Mouse (Mus musculus): ENCODE measurements around the gene Nav1. TPM values are rescaled to one million over a fixed set of nuclear protein-coding genes. Genes with fewer than 3 reads are reported as not detected.

The Nav1 gene
- polyA plus RNA-seq, 1 experiment: 31.7 TPM

GRCm38 (mm10) chr1:135557976-135558375 is 49.1 kb downstream of the Nav1 start:
- Histone ChIP-seq H3K4me1 (ENCODE audit: control insufficient read depth, insufficient read depth, low read length) (peaks cover 4% of the 10 kb centered on the region), H3K27ac (ENCODE audit: insufficient read depth, low read length) (no peak overlapping the region)

GRCm38 (mm10) chr1:135555885-135556284 is 51.2 kb downstream of the Nav1 start:
- Histone ChIP-seq H3K9ac (ENCODE audit: low read depth, poor library complexity, severe bottlenecking) (no peak overlapping the region), H3K27me3 (ENCODE audit: control insufficient read depth, insufficient read depth, low read length, poor library complexity, severe bottlenecking) (no peaks in the 10 kb centered on the region), H3K4me1 (ENCODE audit: control insufficient read depth, insufficient read depth, low read length) (peaks cover 4% of the 10 kb centered on the region), H3K4me3 (ENCODE audit: low read depth, low read length) (no peak overlapping the region), H3K36me3 (ENCODE audit: control insufficient read depth, insufficient read depth, low read length, poor library complexity, severe bottlenecking) (no peaks in the 10 kb centered on the region), H3K9me3 (replicated peaks; ENCODE audit: control insufficient read depth, insufficient read depth, low read length, poor library complexity, severe bottlenecking) (no peaks in the 10 kb centered on the region), H3K27ac (ENCODE audit: insufficient read depth, low read length) (no peak overlapping the region)
- TF ChIP-seq EP300 (IDR thresholded peaks at IDR 0.05; ENCODE audit: insufficient read depth, low read depth, low read length): no peak

More at GRCm38 (mm10) chr1:135557976-135558375, 49.1 kb downstream of the Nav1 start:
- Histone ChIP-seq H3K4me3 (ENCODE audit: low read depth, low read length) (no peak overlapping the region), H3K36me3 (ENCODE audit: control insufficient read depth, insufficient read depth, low read length, poor library complexity, severe bottlenecking) (no peaks in the 10 kb centered on the region), H3K9ac (ENCODE audit: low read depth, poor library complexity, severe bottlenecking) (no peak overlapping the region), H3K9me3 (replicated peaks; ENCODE audit: control insufficient read depth, insufficient read depth, low read length, poor library complexity, severe bottlenecking) (no peaks in the 10 kb centered on the region), H3K27me3 (ENCODE audit: control insufficient read depth, insufficient read depth, low read length, poor library complexity, severe bottlenecking) (no peaks in the 10 kb centered on the region)
- TF ChIP-seq POLR2A (IDR thresholded peaks at IDR 0.05; ENCODE audit: insufficient read depth, low read length): no peak
- TF ChIP-seq EP300 (IDR thresholded peaks at IDR 0.05; ENCODE audit: insufficient read depth, low read depth, low read length): no peak
- no peak for TF ChIP-seq CTCF (IDR thresholded peaks at IDR 0.05; ENCODE audit: low read depth, low read length)

- H3K27ac ChIP-seq (ENCODE audit: insufficient read depth, low read length): no peak overlapping the region
- H3K9ac ChIP-seq (ENCODE audit: low read depth, poor library complexity, severe bottlenecking): no peak overlapping the region
- TF ChIP-seq EP300 (IDR thresholded peaks at IDR 0.05; ENCODE audit: insufficient read depth, low read depth, low read length): no peak
- no peak for TF ChIP-seq CTCF (IDR thresholded peaks at IDR 0.05; ENCODE audit: low read depth, low read length)
- no peak for TF ChIP-seq POLR2A (IDR thresholded peaks at IDR 0.05; ENCODE audit: insufficient read depth, low read length)
- peaks cover 4% of the 10 kb centered on the region for H3K4me1 ChIP-seq (ENCODE audit: control insufficient read depth, insufficient read depth, low read length)
- no peak overlapping the region for H3K4me3 ChIP-seq (ENCODE audit: low read depth, low read length)
- no peaks in the 10 kb centered on the region for H3K36me3 ChIP-seq (ENCODE audit: control insufficient read depth, insufficient read depth, low read length, poor library complexity, severe bottlenecking)
- no peaks in the 10 kb centered on the region for H3K9me3 ChIP-seq (replicated peaks; ENCODE audit: control insufficient read depth, insufficient read depth, low read length, poor library complexity, severe bottlenecking)
- no peaks in the 10 kb centered on the region for H3K27me3 ChIP-seq (ENCODE audit: control insufficient read depth, insufficient read depth, low read length, poor library complexity, severe bottlenecking)
Observed at GRCm38 (mm10) chr1:135554632-135555260, 52.3 kb downstream of the Nav1 start.

- peak overlapping the region; percentile 66 for H3K27ac ChIP-seq (ENCODE audit: insufficient read depth, low read length)
- no peaks in the 10 kb centered on the region for H3K27me3 ChIP-seq (ENCODE audit: control insufficient read depth, insufficient read depth, low read length, poor library complexity, severe bottlenecking)
- H3K4me3 ChIP-seq (ENCODE audit: low read depth, low read length): no peak overlapping the region
- H3K4me1 ChIP-seq (ENCODE audit: control insufficient read depth, insufficient read depth, low read length): peaks cover 4% of the 10 kb centered on the region
- H3K36me3 ChIP-seq (ENCODE audit: control insufficient read depth, insufficient read depth, low read length, poor library complexity, severe bottlenecking): no peaks in the 10 kb centered on the region
- H3K9ac ChIP-seq (ENCODE audit: low read depth, poor library complexity, severe bottlenecking): no peak overlapping the region
- H3K9me3 ChIP-seq (replicated peaks; ENCODE audit: control insufficient read depth, insufficient read depth, low read length, poor library complexity, severe bottlenecking): no peaks in the 10 kb centered on the region
- TF ChIP-seq POLR2A (IDR thresholded peaks at IDR 0.05; ENCODE audit: insufficient read depth, low read length): no peak
- no peak for TF ChIP-seq CTCF (IDR thresholded peaks at IDR 0.05; ENCODE audit: low read depth, low read length)
- TF ChIP-seq EP300 (IDR thresholded peaks at IDR 0.05; ENCODE audit: insufficient read depth, low read depth, low read length): peak; percentile 45; the same call in 1 of the 2 replicates
Observed at GRCm38 (mm10) chr1:135553615-135554014, 53.5 kb downstream of the Nav1 start.

GRCm38 (mm10) chr1:135553154-135553553 is 53.9 kb downstream of the Nav1 start:
- Histone ChIP-seq H3K4me3 (ENCODE audit: low read depth, low read length) (no peak overlapping the region), H3K9ac (ENCODE audit: low read depth, poor library complexity, severe bottlenecking) (no peak overlapping the region), H3K4me1 (ENCODE audit: control insufficient read depth, insufficient read depth, low read length) (peaks cover 4% of the 10 kb centered on the region), H3K27ac (ENCODE audit: insufficient read depth, low read length) (peak overlapping the region; percentile 66), H3K9me3 (replicated peaks; ENCODE audit: control insufficient read depth, insufficient read depth, low read length, poor library complexity, severe bottlenecking) (no peaks in the 10 kb centered on the region), H3K27me3 (ENCODE audit: control insufficient read depth, insufficient read depth, low read length, poor library complexity, severe bottlenecking) (no peaks in the 10 kb centered on the region), H3K36me3 (ENCODE audit: control insufficient read depth, insufficient read depth, low read length, poor library complexity, severe bottlenecking) (no peaks in the 10 kb centered on the region)
- TF ChIP-seq EP300 (IDR thresholded peaks at IDR 0.05; ENCODE audit: insufficient read depth, low read depth, low read length) (no peak), CTCF (IDR thresholded peaks at IDR 0.05; ENCODE audit: low read depth, low read length) (no peak), POLR2A (IDR thresholded peaks at IDR 0.05; ENCODE audit: insufficient read depth, low read length) (no peak)

GRCm38 (mm10) chr1:135550886-135551285 is 56.2 kb downstream of the Nav1 start:
- Histone ChIP-seq H3K9ac (ENCODE audit: low read depth, poor library complexity, severe bottlenecking) (no peak overlapping the region), H3K4me1 (ENCODE audit: control insufficient read depth, insufficient read depth, low read length) (peaks cover 4% of the 10 kb centered on the region), H3K27me3 (ENCODE audit: control insufficient read depth, insufficient read depth, low read length, poor library complexity, severe bottlenecking) (no peaks in the 10 kb centered on the region), H3K9me3 (replicated peaks; ENCODE audit: control insufficient read depth, insufficient read depth, low read length, poor library complexity, severe bottlenecking) (no peaks in the 10 kb centered on the region), H3K36me3 (ENCODE audit: control insufficient read depth, insufficient read depth, low read length, poor library complexity, severe bottlenecking) (no peaks in the 10 kb centered on the region), H3K27ac (ENCODE audit: insufficient read depth, low read length) (no peak overlapping the region), H3K4me3 (ENCODE audit: low read depth, low read length) (no peak overlapping the region)
- TF ChIP-seq CTCF (IDR thresholded peaks at IDR 0.05; ENCODE audit: low read depth, low read length) (no peak), POLR2A (IDR thresholded peaks at IDR 0.05; ENCODE audit: insufficient read depth, low read length) (no peak), EP300 (IDR thresholded peaks at IDR 0.05; ENCODE audit: insufficient read depth, low read depth, low read length) (no peak)
